Comparison of ENCODE assay signal across 8 mouse cellular contexts in genomic region chr7:34230116-34230515, GRCm38 (mm10). TPM values are rescaled to one million over a fixed set of nuclear protein-coding genes. Genes with fewer than 3 reads are reported as not detected.
DNase-seq lines count a peak whose midpoint lies in the region; ATAC-seq lines count a peak whose summit lies in the region.

TSS of gene Gpi1 (minus strand) at chr7:34230336.

- no peaks in the 10 kb centered on the region for H3K9me3 ChIP-seq in hindbrain, embryonic 14.5 days (ENCODE audit: control insufficient read depth, low read length)

- H3K4me3 ChIP-seq in hindbrain, embryonic 14.5 days (replicated peaks; ENCODE audit: low read length), result peak within 1 kb of the TSS; percentile 78

- peak within 1 kb of the TSS; percentile 75 for H3K27ac ChIP-seq in hindbrain, embryonic 14.5 days

- under 1% methylated on average over 34 of the region's 39 CpGs for WGBS in hindbrain, embryonic 14.5 days

- H3K27me3 ChIP-seq in hindbrain, embryonic 14.5 days (ENCODE audit: control insufficient read depth, insufficient read depth, low read length), result no peaks in the 10 kb centered on the region

- H3K4me2 ChIP-seq in hindbrain, embryonic 14.5 days (replicated peaks), result peak within 1 kb of the TSS; percentile 71

- peak; percentile 79 to 83 for DNase-seq in cerebellum, postnatal 36 days
- DNase-seq in frontal cortex, postnatal 36 days (ENCODE audit: low spot score in 2 of 2), result peak; percentile 77
- DNase-seq in hindbrain, embryonic 14.5 days (ENCODE audit: low spot score), result peak; percentile 83
- peak; percentile 51 for DNase-seq in left cerebral cortex, adult 11 months (ENCODE audit: low spot score)
- peak; percentile 86 to 91 for DNase-seq in lung, postnatal 4 days
- DNase-seq in retina, postnatal 1 day, result peak; percentile 92
- DNase-seq in thymus, postnatal 4 days, result peak; percentile 87

- H3K36me3 ChIP-seq in hindbrain, embryonic 14.5 days (replicated peaks; ENCODE audit: control insufficient read depth, insufficient read depth), result peaks cover 25% of the 10 kb centered on the region

- peak within 1 kb of the TSS; percentile 73 for H3K9ac ChIP-seq in hindbrain, embryonic 14.5 days

- peaks cover 27% of the 10 kb centered on the region for H3K4me1 ChIP-seq in hindbrain, embryonic 14.5 days (replicated peaks; ENCODE audit: control insufficient read depth, insufficient read depth, low read length)

- peak; percentile 60 for ATAC-seq in activated CD4-positive, CD25-positive, alpha-beta regulatory T cell, adult 4 months
- peak; percentile 62 for ATAC-seq in hindbrain, embryonic 14.5 days (ENCODE audit: low FRiP score)

RNA-seq across cellular contexts. Expression of gene Gpi1, which starts in this region (rescaled TPM):
- 100 to 1,000 TPM; 354 to 384 TPM for polyA plus RNA-seq in activated CD4-positive, CD25-positive, alpha-beta regulatory T cell, adult 4 months (2017; shearing (Covaris generic))
- polyA plus RNA-seq in hindbrain, embryonic 14.5 days (2014; fragmentation: Nextera tagmentation; extraction: Ambion mirVana), result 265 and 302 TPM in 2 replicates

Comparison
In these comparisons a context has a peak if more than half of its experiments do, and no peak if none do; other contexts are left out.
1. Peak in every context shown above with its lines: DNase-seq, ATAC-seq, H3K4me3 ChIP-seq and H3K27ac ChIP-seq.